Mouse (Mus musculus) left cerebral cortex, adult 8-10 months (tissue): ENCODE measurements around the gene Sim2. TPM values are rescaled to one million over a fixed set of nuclear protein-coding genes. Genes with fewer than 3 reads are reported as not detected.

Experiments
- DNase-seq, 2 experiments: peaks; one replicate each; pipeline ENCODE4 v3.0.0; 2022; ENCODE audit warnings: low spot score in 2 of 2
- total RNA-seq, 4 experiments: library from RNA; stranded (reverse); gene quantifications; 2 replicates each; pipeline ENCODE4 v1.2.4; 2022

Sim2 gene
- total RNA-seq, 4 experiments from 2014 or later: 0.09 to 0.25 TPM; not detected in 2

- DNase-seq: no peak
These were observed 10.5 kb downstream of the Sim2 start for GRCm38 (mm10) chr16:94095109-94095822.

- no peak for DNase-seq
These were observed 11.7 kb downstream of the Sim2 start for GRCm38 (mm10) chr16:94096479-94096878.

GRCm38 (mm10) chr16:94097724-94098455 lies 13.2 kb downstream of the Sim2 start:
- no peak for DNase-seq

GRCm38 (mm10) chr16:94113160-94113559 lies 28.4 kb downstream of the Sim2 start:
- no peak for DNase-seq

DNA sequence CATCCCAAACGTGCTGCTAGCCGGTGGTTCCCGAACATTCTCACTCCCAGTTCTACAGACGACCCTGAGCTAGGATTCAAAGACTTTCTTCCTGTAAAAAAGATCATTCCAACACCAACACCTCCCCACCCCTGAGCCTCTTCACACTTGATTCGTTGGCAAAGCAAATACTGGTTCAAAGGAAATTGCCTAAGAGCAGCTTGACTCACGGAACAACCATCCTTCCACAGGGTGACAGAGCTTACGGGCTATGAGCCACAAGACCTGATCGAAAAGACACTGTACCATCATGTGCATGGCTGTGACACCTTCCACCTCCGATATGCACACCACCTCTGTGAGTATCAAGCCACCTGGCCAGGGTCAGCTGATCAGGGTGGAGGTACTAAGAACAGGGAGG lies 30.0 kb downstream of the Sim2 start:
- no peak for DNase-seq

DNA sequence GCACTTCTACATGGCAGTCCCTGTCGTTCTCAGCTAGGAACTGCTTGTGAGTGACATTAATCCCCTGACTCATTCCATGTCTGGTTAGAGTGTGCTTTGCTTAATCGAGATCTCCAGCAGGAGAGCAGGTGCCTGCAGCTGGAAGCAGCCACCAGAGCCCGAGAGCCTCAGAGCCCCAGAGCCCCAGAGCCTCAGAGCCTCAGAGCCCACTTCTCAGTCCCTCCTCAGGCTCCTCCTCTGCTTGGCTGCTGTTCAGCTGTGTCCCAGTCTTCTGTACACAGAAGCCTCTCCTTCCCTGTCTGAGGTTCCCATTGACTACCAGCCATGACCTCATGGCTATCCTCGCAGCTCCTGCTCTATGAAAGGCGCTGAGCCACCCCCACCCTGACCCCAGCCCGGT lies 32.6 kb downstream of the Sim2 start:
- DNase-seq: no peak

GRCm38 (mm10) chr16:94118394-94118793 lies 33.7 kb downstream of the Sim2 start:
- no peak for DNase-seq

DNA sequence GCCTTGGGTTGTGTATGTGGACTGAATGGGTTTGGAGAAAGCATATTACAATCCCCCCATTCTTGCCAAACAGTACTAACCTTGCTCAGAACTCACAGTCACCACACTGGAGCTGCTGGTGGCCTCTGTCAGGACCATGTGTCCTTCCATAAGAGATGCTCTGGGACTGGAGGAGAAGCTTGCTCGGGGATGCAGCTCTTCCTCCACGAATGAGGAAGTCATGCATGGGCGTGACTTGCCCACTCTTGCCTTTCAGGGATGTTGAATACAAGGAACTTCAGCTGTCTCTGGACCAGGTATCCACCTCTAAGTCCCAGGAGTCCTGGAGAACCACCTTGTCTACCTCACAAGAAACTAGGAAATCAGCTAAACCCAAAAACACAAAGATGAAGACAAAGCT lies 37.6 kb downstream of the Sim2 start:
- DNase-seq: no peak

DNA sequence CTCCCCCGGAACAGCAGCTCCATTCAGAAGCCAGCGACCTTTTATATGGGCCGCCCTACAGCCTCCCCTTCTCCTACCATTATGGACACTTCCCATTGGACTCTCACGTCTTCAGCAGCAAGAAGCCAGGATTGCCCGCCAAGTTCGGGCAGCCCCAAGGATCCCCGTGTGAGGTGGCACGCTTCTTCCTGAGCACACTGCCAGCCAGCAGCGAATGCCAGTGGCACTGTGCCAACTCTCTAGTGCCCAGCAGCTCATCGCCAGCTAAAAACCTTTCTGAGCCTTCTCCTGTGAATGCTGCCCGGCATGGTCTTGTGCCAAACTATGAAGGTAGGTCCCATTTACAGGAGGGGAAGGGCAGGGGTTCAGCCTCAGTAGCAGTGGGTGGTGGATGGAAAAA lies 38.5 kb downstream of the Sim2 start:
- no peak for DNase-seq

DNA sequence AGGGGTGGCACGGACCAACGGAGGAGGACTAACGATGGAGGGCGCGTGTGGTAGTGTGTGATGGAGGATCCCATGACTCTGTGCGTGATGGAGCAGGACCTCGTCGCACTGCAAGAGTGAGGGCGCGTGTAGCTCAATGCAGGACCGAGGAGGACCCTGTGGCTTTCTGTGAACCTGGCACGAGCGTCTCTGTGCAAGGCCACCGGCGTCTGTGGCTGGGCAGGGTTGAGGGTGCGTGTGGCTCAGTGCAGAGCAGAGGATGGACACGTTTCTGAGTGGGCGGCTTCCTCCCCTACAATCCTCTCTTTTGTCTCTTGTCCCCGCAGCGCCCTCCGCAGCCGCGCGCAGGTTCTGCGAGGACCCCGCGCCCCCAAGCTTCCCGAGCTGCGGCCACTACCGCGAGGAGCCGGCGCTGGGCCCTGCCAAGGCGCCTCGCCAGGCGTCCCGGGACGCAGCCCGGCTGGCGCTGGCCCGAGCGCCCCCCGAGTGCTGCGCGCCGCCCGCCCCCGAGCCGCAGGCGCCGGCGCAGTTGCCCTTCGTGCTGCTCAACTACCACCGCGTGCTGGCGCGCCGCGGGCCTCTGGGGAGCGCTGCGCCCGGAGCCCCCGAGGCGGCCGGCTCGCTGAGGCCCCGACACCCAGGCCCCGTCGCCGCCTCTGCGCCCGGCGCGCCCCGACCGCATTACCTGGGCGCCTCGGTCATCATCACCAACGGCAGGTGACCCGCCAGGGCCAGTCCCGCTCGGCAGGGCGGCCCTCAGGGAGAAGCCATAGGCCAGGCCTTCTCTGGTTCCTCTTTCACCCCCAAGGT lies 40.6 kb downstream of the Sim2 start:
- DNase-seq: peak in 1 of 2 experiments; percentile 9

DNA sequence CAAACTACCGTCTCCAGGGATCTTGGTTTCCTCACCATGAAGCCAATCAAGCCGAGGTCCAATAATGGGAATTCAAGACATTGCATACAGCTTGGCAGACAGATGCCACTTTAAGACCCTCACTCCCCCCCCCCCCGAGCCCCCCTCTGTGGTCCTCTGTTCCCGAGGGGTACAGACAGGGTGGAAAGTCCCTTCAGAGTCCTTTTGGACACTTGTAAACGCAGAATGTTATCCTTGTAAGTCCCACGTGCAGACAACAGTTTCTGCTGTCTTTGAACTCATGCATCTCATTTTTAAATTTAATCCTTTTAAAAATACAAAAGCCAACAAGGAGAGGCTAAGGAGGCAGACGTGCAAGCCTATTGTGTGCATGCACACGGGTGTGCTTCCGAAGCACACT lies 41.5 kb downstream of the Sim2 start:
- no peak for DNase-seq

DNA sequence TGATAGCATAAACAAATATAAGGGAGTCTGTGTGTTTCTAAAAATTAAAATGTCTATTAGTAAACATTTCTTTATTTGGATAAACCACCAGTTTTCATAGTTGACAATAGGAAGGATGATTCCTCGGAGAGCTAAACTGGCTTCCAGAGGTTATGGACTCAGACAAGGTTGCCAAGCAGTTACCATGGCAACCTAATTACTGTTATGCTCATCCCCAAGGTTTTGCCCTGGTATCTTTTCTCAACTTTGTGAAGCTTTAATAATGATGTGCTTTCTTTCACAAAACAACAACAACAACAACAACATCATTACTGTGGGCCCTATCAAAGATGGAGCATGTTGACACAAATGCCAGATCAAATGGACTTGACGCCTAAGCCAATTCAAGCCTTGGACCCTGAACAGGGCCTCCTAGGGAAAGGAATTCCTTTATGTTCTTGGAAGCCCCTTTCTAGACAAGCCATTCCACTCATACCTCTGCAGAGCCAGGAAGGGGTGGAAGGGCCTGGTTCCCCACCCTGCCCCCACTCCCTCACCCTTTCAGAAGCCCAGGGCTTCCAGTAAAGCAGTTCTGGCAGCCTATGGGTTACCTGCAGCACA lies 43.6 kb downstream of the Sim2 start:
- DNase-seq: no peak

DNA sequence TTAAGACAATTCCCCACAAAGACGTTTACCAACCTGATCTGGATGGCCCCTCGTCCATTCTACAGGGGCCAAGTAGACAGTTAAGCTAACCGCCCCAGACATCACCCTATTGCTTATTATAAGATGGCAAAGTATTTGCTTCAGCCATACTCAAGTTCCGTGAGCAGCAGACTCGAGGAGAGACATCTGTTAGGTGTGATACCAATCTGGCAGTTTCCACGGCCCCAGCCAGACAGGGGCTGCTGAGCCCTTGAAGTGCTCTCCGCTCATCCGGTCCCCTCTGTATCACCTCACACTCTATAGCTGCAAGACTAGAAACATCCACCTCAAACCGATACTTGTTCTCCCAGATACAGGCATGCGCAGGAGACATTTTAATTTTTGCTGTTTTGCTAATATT lies 49.5 kb downstream of the Sim2 start:
- DNase-seq: no peak

DNA sequence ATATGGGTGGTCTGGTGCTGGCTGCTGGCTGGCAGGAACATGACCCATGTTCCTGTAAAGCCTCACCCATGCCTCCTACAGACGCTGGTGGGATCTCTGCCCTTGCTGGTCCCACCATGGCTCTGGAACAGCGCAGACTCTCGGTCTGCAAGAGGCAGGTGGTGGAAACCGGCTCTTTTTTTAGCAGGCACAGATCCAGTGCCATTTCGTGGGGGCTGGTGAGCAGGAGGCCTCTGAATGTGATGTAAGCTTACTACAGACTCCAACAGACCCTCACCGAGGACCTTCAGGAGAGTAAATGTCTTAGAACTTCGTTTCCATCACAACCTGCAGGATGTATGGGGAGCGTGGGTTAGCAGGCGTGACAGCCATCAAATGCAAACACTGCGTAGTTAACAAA lies 56.0 kb downstream of the Sim2 start:
- DNase-seq: no peak

- no peak for DNase-seq
These were observed 58.6 kb downstream of the Sim2 start for GRCm38 (mm10) chr16:94143325-94143724.

DNA sequence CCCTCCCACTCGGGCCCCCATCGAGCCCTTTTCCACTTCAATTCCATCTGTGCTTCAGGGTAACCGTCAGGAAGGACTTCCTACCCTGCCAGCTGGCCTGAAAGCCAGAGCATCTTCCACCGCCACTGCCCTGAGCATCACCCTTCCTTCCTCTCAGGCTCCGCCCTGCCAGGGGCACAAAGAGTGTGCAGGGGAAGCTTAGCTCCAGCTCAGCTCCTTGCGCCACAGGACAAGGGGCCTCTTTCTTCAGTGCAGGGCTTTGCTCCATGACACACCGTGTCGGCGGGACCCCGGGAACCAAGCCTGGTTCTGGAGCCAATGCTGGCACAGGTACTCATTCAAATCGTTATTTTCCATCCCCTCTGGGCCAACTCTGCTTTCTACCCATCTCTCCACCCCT lies 63.4 kb downstream of the Sim2 start:
- DNase-seq: no peak

GRCm38 (mm10) chr16:94150125-94151103 lies 65.7 kb downstream of the Sim2 start:
- no peak for DNase-seq

- DNase-seq: peak in 1 of 2 experiments; percentile 23
These were observed 70.4 kb downstream of the Sim2 start for GRCm38 (mm10) chr16:94155041-94155653.

GRCm38 (mm10) chr16:94157819-94158218 lies 73.1 kb downstream of the Sim2 start:
- DNase-seq: no peak

DNA sequence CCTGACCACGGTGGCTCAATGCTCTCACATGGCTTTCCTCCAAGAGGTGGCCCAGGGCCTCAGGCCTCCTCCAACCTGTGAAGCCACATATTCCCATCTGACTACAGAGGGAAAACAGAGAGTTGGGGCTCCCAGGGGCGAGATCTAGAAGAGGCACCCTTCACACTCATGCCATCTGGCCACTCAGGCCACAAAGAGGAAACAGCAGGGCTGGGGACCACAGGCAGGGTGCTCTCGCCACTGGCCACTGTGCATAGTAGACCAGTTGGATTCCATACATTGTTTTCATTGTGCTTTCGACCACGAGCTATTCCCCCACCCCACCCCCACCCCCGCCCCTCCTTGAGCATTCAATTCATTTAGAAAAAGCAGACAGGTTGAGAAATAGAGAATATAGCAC lies 77.3 kb downstream of the Sim2 start:
- DNase-seq: no peak
